Mouse (Mus musculus): Measurements from ENCODE around the gene Klc3. TPM values are rescaled to one million over a fixed set of nuclear protein-coding genes. Genes with fewer than 3 reads are reported as not detected.
A peak's percentile ranks its signal among the peaks of the same experiment; 100 is the strongest.

The Klc3 gene
- polyA plus RNA-seq, 1 experiment: 1.7 TPM

DNA sequence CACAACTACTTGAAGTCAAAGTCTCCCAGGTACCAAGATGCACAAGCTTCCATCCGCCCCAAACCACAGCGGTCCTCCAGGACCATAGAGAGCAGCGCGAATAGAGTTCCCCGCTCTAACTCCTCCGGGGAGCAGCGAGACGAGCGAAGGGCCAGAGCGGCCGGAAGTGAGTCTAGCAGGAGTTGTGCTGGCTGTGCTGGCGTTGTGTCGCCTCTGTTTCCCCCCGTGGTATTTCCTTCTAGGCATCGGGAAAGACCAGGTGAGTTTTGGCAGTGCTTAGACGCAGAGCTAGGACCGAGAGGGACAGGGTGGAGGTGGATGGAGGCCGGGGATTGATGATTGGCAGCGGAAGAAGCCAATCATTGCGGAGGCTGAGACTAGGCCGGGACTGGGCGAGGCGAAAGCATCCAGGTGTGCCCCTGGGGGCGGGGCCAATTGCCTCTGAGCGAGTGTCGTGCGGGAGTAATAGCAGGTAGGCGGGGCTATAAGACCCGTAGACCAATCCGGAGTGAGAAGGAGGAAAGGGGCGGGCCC is 58.9 kb downstream of the Klc3 start:
- Histone ChIP-seq H3K4me1 (ENCODE audit: control insufficient read depth, insufficient read depth, low read length) (peaks cover 4% of the 10 kb centered on the region; the same call in 1 of the 2 replicates), H3K4me3 (replicated peaks; ENCODE audit: insufficient read depth, low read depth, low read length) (peak overlapping the region; percentile 91), H3K27ac (ENCODE audit: insufficient read depth, low read length) (peak overlapping the region; percentile 93), H3K27me3 (ENCODE audit: control insufficient read depth, insufficient read depth, low read length) (no peaks in the 10 kb centered on the region)
- DNase-seq: peak; percentile 98 to 99
- TF ChIP-seq POLR2A (IDR thresholded peaks at IDR 0.05; ENCODE audit: borderline replicate concordance, insufficient read depth, low read length): peak; percentile 63; the same call in 1 of the 2 replicates
- no peak for TF ChIP-seq CTCF (IDR thresholded peaks at IDR 0.05; ENCODE audit: borderline replicate concordance, insufficient read depth, low read depth, low read length)
- under 1% methylated on average over 31 of the region's 31 CpGs for WGBS

Other genes starting within 250 kb of the Klc3 start
- gene Gipr, start 238.0 kb downstream of the Klc3 start, polyA plus RNA-seq (2012; rRNA removed): 1.9 and 2.6 TPM in 2 replicates
- 148 and 176 TPM in 2 replicates for gene Eml2, start 227.7 kb downstream of the Klc3 start, polyA plus RNA-seq (2012; rRNA removed)
- 4.3 and 5.1 TPM in 2 replicates for gene Gpr4, start 191.6 kb downstream of the Klc3 start, polyA plus RNA-seq (2012; rRNA removed)
- gene Opa3, start 175.8 kb downstream of the Klc3 start, polyA plus RNA-seq (2012; rRNA removed): 39.1 and 40.1 TPM in 2 replicates
- 30.8 and 32.9 TPM in 2 replicates for gene Vasp, start 132.3 kb downstream of the Klc3 start, polyA plus RNA-seq (2012; rRNA removed)
- gene Ppm1n, start 124.0 kb downstream of the Klc3 start, polyA plus RNA-seq (2012; rRNA removed): 1.1 and 2.0 TPM in 2 replicates
- 96.9 and 101 TPM in 2 replicates for gene Rtn2, start 121.5 kb downstream of the Klc3 start, polyA plus RNA-seq (2012; rRNA removed)
- 0.67 and 0.71 TPM in 2 replicates for gene Fosb, start 94.1 kb downstream of the Klc3 start, polyA plus RNA-seq (2012; rRNA removed)
- 52.2 and 53.9 TPM in 2 replicates for gene Ercc1, start 59.3 kb downstream of the Klc3 start, polyA plus RNA-seq (2012; rRNA removed)
- gene Cd3eap, start 44.6 kb downstream of the Klc3 start, polyA plus RNA-seq (2012; rRNA removed): 12.6 and 12.7 TPM in 2 replicates
- 4.1 and 4.8 TPM in 2 replicates for gene Ppp1r13l, start 44.4 kb downstream of the Klc3 start, polyA plus RNA-seq (2012; rRNA removed)
- gene Ercc2, start 22.1 kb downstream of the Klc3 start, polyA plus RNA-seq (2012; rRNA removed): 45.0 and 46.3 TPM in 2 replicates
- 0.08 and 0.11 TPM in 2 replicates for gene Ckm, start 672 bp upstream of the Klc3 start, polyA plus RNA-seq (2012; rRNA removed)
- gene Mark4, start 54.7 kb upstream of the Klc3 start, polyA plus RNA-seq (2012; rRNA removed): 50.3 and 52.8 TPM in 2 replicates
- 0.21 and 0.57 TPM in 2 replicates for gene Exoc3l2, start 59.2 kb upstream of the Klc3 start, polyA plus RNA-seq (2012; rRNA removed)
- gene Bloc1s3, start 104.3 kb upstream of the Klc3 start, polyA plus RNA-seq (2012; rRNA removed): 8.6 and 9.2 TPM in 2 replicates
- 23.0 and 26.2 TPM in 2 replicates for gene Trappc6a, start 104.3 kb upstream of the Klc3 start, polyA plus RNA-seq (2012; rRNA removed)
- 1.3 and 1.8 TPM in 2 replicates for gene Nkpd1, start 113.7 kb upstream of the Klc3 start, polyA plus RNA-seq (2012; rRNA removed)
- 134 and 136 TPM in 2 replicates for gene Ppp1r37, start 159.0 kb upstream of the Klc3 start, polyA plus RNA-seq (2012; rRNA removed)
- gene Zfp296, start 173.2 kb upstream of the Klc3 start, polyA plus RNA-seq (2012; rRNA removed): 3.4 and 4.0 TPM in 2 replicates
- gene Gemin7, start 173.5 kb upstream of the Klc3 start, polyA plus RNA-seq (2012; rRNA removed): 86.1 and 87.2 TPM in 2 replicates
- gene Clasrp, start 200.4 kb upstream of the Klc3 start, polyA plus RNA-seq (2012; rRNA removed): 151 and 152 TPM in 2 replicates
- gene Relb, start 225.3 kb upstream of the Klc3 start, polyA plus RNA-seq (2012; rRNA removed): 4.7 and 5.8 TPM in 2 replicates